Mouse (Mus musculus): Measurements from ENCODE around the gene Kdm5c. TPM values are rescaled to one million over a fixed set of nuclear protein-coding genes. Genes with fewer than 3 reads are reported as not detected.

Gene Kdm5c
- 52.3 and 59.3 TPM in 2 replicates for total RNA-seq (2012; rRNA removed)
- total RNA-seq (2014; rRNA removed): 21.6 and 22.5 TPM in 2 replicates
- polyA plus RNA-seq (2012; ENCODE audit: insufficient read length, low read depth): 45.2 and 48.7 TPM in 2 replicates

DNA sequence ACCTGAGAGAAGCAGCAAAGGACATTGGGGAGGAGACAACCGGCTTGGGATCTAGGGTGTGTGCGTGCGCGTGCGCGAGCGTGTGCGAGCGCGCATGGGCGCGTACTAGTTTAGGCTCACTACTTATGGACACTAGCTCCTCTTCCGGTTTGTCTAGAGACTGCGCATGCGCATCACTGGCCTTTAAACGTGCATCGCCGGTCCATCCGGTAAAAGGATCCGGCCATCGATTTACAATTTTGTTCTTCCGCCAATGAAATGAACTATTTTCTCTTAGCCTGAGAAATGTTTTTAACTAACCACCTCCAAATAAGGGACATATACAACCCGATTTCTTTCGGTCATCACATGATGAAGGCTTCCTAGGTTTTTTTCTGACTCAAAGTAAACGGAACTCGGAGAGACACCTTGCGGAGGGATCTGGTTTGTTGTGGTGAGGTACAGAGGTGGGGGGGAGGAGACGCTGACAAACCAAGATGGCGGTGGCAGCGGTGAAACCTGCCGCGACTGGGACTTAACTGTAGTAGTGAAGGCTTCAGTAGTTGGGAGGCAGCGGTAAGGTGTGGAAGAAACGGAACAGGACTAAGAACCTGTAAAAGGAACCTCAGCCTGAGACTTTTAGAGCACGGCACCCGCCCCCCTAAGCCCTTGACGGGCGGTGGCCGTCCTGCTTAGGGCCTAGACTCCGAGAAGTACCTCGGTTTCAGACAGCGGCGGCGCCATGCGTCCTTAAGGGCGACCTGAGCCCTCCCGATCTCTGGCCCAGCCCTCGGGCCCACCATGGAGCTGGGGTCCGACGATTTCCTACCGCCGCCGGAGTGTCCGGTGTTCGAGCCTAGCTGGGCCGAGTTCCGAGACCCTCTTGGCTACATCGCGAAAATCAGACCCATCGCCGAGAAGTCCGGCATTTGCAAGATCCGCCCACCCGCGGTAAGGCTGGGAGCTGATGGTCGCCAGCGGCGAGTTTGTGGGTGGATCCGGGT, at the start of gene Kdm5c:
Gene Kdm5c (plus strand): TSS at position 240 of the 983 bp plus-strand sequence.
- Histone ChIP-seq H3K9ac (ENCODE audit: insufficient read depth, low read depth) (peak within 1 kb of the TSS; percentile 100), H3K4me2 (ENCODE audit: insufficient read depth, low read depth, poor library complexity, severe bottlenecking) (peak within 1 kb of the TSS; percentile 89), H3K9me3 (replicated peaks; ENCODE audit: low read length) (no peaks in the 10 kb centered on the region), H3K27me3 (replicated peaks) (no peaks in the 10 kb centered on the region), H3K36me3 (replicated peaks in 1 of 2; ENCODE audit: control insufficient read depth in 1 of 2, insufficient read depth in 1 of 2, low read length in 1 of 2) (peaks cover 4 to 14% of the 10 kb centered on the region in 2 experiments), H3K4me1 (ENCODE audit: control insufficient read depth in 1 of 2, insufficient read depth in 2 of 2) (peaks cover 0 to 8% of the 10 kb centered on the region in 2 experiments; a peak in 1 of 4 replicates), H3K79me2 (replicated peaks; ENCODE audit: control insufficient read depth, extremely low read depth, insufficient read depth, poor library complexity, severe bottlenecking) (peaks cover 48% of the 10 kb centered on the region), H3K4me3 (replicated peaks in 1 of 3; ENCODE audit: low read depth in 2 of 3, low read length in 2 of 3, poor library complexity in 1 of 3) (peak within 1 kb of the TSS; percentile 85 to 100 (median 86)), H3K27ac (ENCODE audit: insufficient read depth, low read depth) (peak within 1 kb of the TSS; percentile 54)
- dilution Hi-C loops (cut with MboI; ENCODE audit: extremely low pct_ligation_motif_present, extremely low pct_unique_long_range_greater_than_20kb, low sequenced_read_pairs) (no loop called here), in situ Hi-C loops (cut with MboI; ENCODE audit: low pct_ligation_motif_present, low pct_unique_long_range_greater_than_20kb, low sequenced_read_pairs) (no loop called here)
- DNase-seq (ENCODE audit: extremely low read depth): peak; percentile 96
- TF ChIP-seq MAZ (IDR thresholded peaks at IDR 0.05; ENCODE audit: low read depth, low read length) (peak; percentile 90; the same call in 1 of the 2 replicates), TBP (conservative IDR thresholded peaks at IDR 0.05; ENCODE audit: low read depth, low read length) (peak; percentile 89), HCFC1 (IDR thresholded peaks at IDR 0.05; ENCODE audit: low read depth, low read length) (peak; percentile 72), CHD2 (IDR thresholded peaks at IDR 0.05; ENCODE audit: low read length) (peak; percentile 70; the same call in 1 of the 2 replicates), MAX (IDR thresholded peaks at IDR 0.05; ENCODE audit: low read length) (peak; percentile 21; the same call in 1 of the 2 replicates), UBTF (IDR thresholded peaks at IDR 0.05; ENCODE audit: low read depth, low read length) (no peak), MAFK (IDR thresholded peaks at IDR 0.05; ENCODE audit: insufficient replicate concordance, low read length) (no peak), MYC (IDR thresholded peaks at IDR 0.05; ENCODE audit: low read depth, low read length) (no peak), ELF1 (IDR thresholded peaks at IDR 0.05; ENCODE audit: low read depth, low read length) (peak; percentile 91), POLR2AphosphoS2 (IDR thresholded peaks at IDR 0.05; ENCODE audit: low read depth, low read length) (no peak), NRF1 (IDR thresholded peaks at IDR 0.05; ENCODE audit: low read depth, low read length) (peak; percentile 92), KAT2A (IDR thresholded peaks at IDR 0.05; ENCODE audit: insufficient replicate concordance, low read length) (peak; percentile 95), MXI1 (IDR thresholded peaks at IDR 0.05; ENCODE audit: low read depth, low read length) (peak; percentile 27; the same call in 1 of the 2 replicates), NELFE (IDR thresholded peaks at IDR 0.05; ENCODE audit: low read depth, low read length) (peak; percentile 72; the same call in 1 of the 2 replicates), POLR2A (IDR thresholded peaks at IDR 0.05; ENCODE audit: low read depth, low read length) (peak; percentile 74), TCF12 (IDR thresholded peaks at IDR 0.05; ENCODE audit: low read depth, low read length) (peak; percentile 84), SMC3 (IDR thresholded peaks at IDR 0.05; ENCODE audit: low read depth, low read length) (no peak), E2F4 (IDR thresholded peaks at IDR 0.05; ENCODE audit: insufficient replicate concordance, low read depth, low read length) (no peak)

DNA sequence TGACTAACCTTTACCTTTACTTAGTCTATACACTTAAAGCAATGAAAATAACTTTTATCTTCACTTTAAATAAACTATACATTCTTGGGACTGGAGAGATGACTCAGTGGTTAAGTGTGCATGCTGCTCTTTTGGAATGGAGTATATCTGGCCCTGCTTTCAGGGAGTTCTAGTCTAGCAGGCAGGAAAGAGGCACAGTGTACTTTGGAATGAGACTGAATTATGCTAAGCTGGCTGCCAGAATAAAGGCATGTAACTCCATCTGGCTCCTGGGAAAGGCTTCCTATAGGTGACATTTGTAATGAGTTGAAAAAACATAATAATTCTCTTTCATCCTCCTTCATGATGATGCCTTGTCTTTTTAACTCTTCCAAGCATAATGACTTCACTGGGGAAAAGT, 45.7 kb upstream of the Kdm5c start:
- Histone ChIP-seq H3K27me3 (replicated peaks) (no peaks in the 10 kb centered on the region), H3K4me3 (replicated peaks in 1 of 3; ENCODE audit: low read depth in 2 of 3, low read length in 2 of 3, poor library complexity in 1 of 3) (no peak overlapping the region), H3K36me3 (replicated peaks in 1 of 2; ENCODE audit: control insufficient read depth in 1 of 2, insufficient read depth in 1 of 2, low read length in 1 of 2) (no peaks in the 10 kb centered on the region), H3K27ac (ENCODE audit: insufficient read depth, low read depth) (no peak overlapping the region), H3K4me2 (ENCODE audit: insufficient read depth, low read depth, poor library complexity, severe bottlenecking) (no peak overlapping the region), H3K79me2 (replicated peaks; ENCODE audit: control insufficient read depth, extremely low read depth, insufficient read depth, poor library complexity, severe bottlenecking) (no peaks in the 10 kb centered on the region), H3K4me1 (ENCODE audit: control insufficient read depth in 1 of 2, insufficient read depth in 2 of 2) (no peaks in the 10 kb centered on the region), H3K9me3 (replicated peaks; ENCODE audit: low read length) (no peaks in the 10 kb centered on the region), H3K9ac (ENCODE audit: insufficient read depth, low read depth) (no peak overlapping the region)
- in situ Hi-C loops (cut with MboI; ENCODE audit: low pct_ligation_motif_present, low pct_unique_long_range_greater_than_20kb, low sequenced_read_pairs) (no loop called here), dilution Hi-C loops (cut with MboI; ENCODE audit: extremely low pct_ligation_motif_present, extremely low pct_unique_long_range_greater_than_20kb, low sequenced_read_pairs) (no loop called here)
- TF ChIP-seq BHLHE40 (IDR thresholded peaks at IDR 0.05; ENCODE audit: low read depth, low read length): no peak
- DNase-seq (ENCODE audit: extremely low read depth): no peak
